Mouse (Mus musculus) CH12.LX (cell line): Measurements from ENCODE around the gene Hacl1. TPM values are rescaled to one million over a fixed set of nuclear protein-coding genes. Genes with fewer than 3 reads are reported as not detected.

Source experiments
- DNase-seq: peaks from one replicate; pipeline ENCODE4 v3.0.0-alpha.2; 2013; ENCODE audit errors: extremely low read depth
- H3K27ac ChIP-seq: 2 replicates; pipeline ENCODE4 v1.5.1; 2012; ENCODE audit warnings: low read depth, mild to moderate bottlenecking, control low read depth, moderate library complexity; ENCODE audit not compliant: insufficient read depth
- H3K27me3 ChIP-seq: replicated peaks from 2 replicates; pipeline ENCODE3; 2012; ENCODE audit warnings: inconsistent platforms
- H3K36me3 ChIP-seq, 2 experiments: replicated peaks in 1 of 2; 2 replicates each; pipeline versions ENCODE3 to v1.6.1; 2012; ENCODE audit warnings: inconsistent platforms in 1 of 2, low read length in 1 of 2, mild to moderate bottlenecking in 1 of 2, mixed read lengths in 1 of 2, moderate library complexity in 1 of 2; ENCODE audit not compliant: control insufficient read depth in 1 of 2, insufficient read depth in 1 of 2
- H3K4me1 ChIP-seq, 2 experiments: 2 replicates each; pipeline ENCODE4 v1.6.1; 2012; ENCODE audit warnings: inconsistent platforms in 1 of 2, moderate library complexity in 1 of 2; ENCODE audit not compliant: insufficient read depth in 2 of 2, control insufficient read depth in 1 of 2
- H3K4me2 ChIP-seq: 2 replicates; pipeline ENCODE4 v1.6.1; 2012; ENCODE audit warnings: low read depth, mild to moderate bottlenecking, control low read depth; ENCODE audit not compliant: poor library complexity, insufficient read depth, severe bottlenecking
- H3K4me3 ChIP-seq, 3 experiments: fragments of 150-350 bp in 1 of 3; sonication (generic) in 1 of 3; replicated peaks in 1 of 3; 2 replicates each; pipeline versions ENCODE3 to v1.5.1; 2011 to 2012; ENCODE audit warnings: low read depth in 2 of 3, low read length in 2 of 3, mild to moderate bottlenecking in 2 of 3, moderate library complexity in 2 of 3, control low read depth in 1 of 3, improper control_type of control experiment in 1 of 3, inconsistent platforms in 1 of 3, mixed read lengths in 1 of 3; ENCODE audit not compliant: poor library complexity in 1 of 3
- H3K79me2 ChIP-seq: replicated peaks from 2 replicates; pipeline ENCODE4 v1.6.1; 2012; ENCODE audit warnings: mild to moderate bottlenecking, moderate library complexity; ENCODE audit not compliant: control insufficient read depth, poor library complexity, insufficient read depth, severe bottlenecking; ENCODE audit errors: extremely low read depth
- H3K9ac ChIP-seq: 2 replicates; pipeline ENCODE4 v1.6.1; 2012; ENCODE audit warnings: low read depth, mild to moderate bottlenecking, control low read depth, moderate library complexity; ENCODE audit not compliant: insufficient read depth
- H3K9me3 ChIP-seq: replicated peaks from 2 replicates; pipeline ENCODE3; 2012; ENCODE audit warnings: low read length, inconsistent platforms, mixed read lengths
- BHLHE40 ChIP-seq: IDR thresholded peaks from 2 replicates; pipeline ENCODE4 v1.6.1; 2011; ENCODE audit warnings: mild to moderate bottlenecking, low read depth, low read length, improper control_type of control experiment
- CHD1 ChIP-seq: IDR thresholded peaks from 2 replicates; pipeline ENCODE4 v1.6.1; 2012; ENCODE audit warnings: low read depth, low read length, improper control_type of control experiment, inconsistent platforms
- CHD2 ChIP-seq: IDR thresholded peaks from 2 replicates; pipeline ENCODE4 v1.6.1; 2011; ENCODE audit warnings: low read length, improper control_type of control experiment
- ELF1 ChIP-seq: IDR thresholded peaks from 2 replicates; pipeline ENCODE4 v1.6.1; 2014; ENCODE audit warnings: low read depth, mild to moderate bottlenecking, inconsistent platforms, low read length, improper control_type of control experiment
- EP300 ChIP-seq: IDR thresholded peaks from 2 replicates; pipeline ENCODE4 v1.6.1; 2011; ENCODE audit warnings: low read length, improper control_type of control experiment
- ETS1 ChIP-seq: conservative IDR thresholded peaks from 2 replicates; pipeline ENCODE4 v1.6.1; 2012; ENCODE audit warnings: low read depth, mild to moderate bottlenecking, inconsistent platforms, low read length, improper control_type of control experiment, moderate library complexity
- JUND ChIP-seq: conservative IDR thresholded peaks from 2 replicates; pipeline ENCODE4 v1.6.1; 2011; ENCODE audit warnings: low read depth, low read length, improper control_type of control experiment
- KAT2A ChIP-seq: IDR thresholded peaks from 2 replicates; pipeline ENCODE4 v1.6.1; 2012; ENCODE audit warnings: low read length, improper control_type of control experiment, inconsistent platforms; ENCODE audit not compliant: insufficient replicate concordance
- MAFK ChIP-seq: IDR thresholded peaks from 2 replicates; pipeline ENCODE4 v1.6.1; 2011; ENCODE audit warnings: low read length, improper control_type of control experiment; ENCODE audit not compliant: insufficient replicate concordance
- MXI1 ChIP-seq: IDR thresholded peaks from 2 replicates; pipeline ENCODE4 v1.6.1; 2011; ENCODE audit warnings: mild to moderate bottlenecking, low read depth, low read length, improper control_type of control experiment
- NELFE ChIP-seq: IDR thresholded peaks from 2 replicates; pipeline ENCODE4 v1.6.1; 2011; ENCODE audit warnings: low read depth, low read length, improper control_type of control experiment
- PAX5 ChIP-seq: IDR thresholded peaks from 2 replicates; pipeline ENCODE4 v1.6.1; 2012; ENCODE audit warnings: low read length, inconsistent platforms, mixed read lengths
- POLR2A ChIP-seq: IDR thresholded peaks from 2 replicates; pipeline ENCODE4 v1.6.1; 2011; ENCODE audit warnings: low read depth, mild to moderate bottlenecking, improper control_type of control experiment, low read length
- RAD21 ChIP-seq: IDR thresholded peaks from 2 replicates; pipeline ENCODE4 v1.6.1; 2011; ENCODE audit warnings: low read depth, mild to moderate bottlenecking, low read length, improper control_type of control experiment, moderate library complexity
- RCOR1 ChIP-seq: conservative IDR thresholded peaks from 2 replicates; pipeline ENCODE4 v1.6.1; 2012; ENCODE audit warnings: low read depth, mild to moderate bottlenecking, inconsistent platforms, low read length, improper control_type of control experiment
- SIN3A ChIP-seq: IDR thresholded peaks from 2 replicates; pipeline ENCODE4 v1.6.1; 2012; ENCODE audit warnings: low read length, improper control_type of control experiment, inconsistent platforms
- TBP ChIP-seq: conservative IDR thresholded peaks from 2 replicates; pipeline ENCODE4 v1.6.1; 2011; ENCODE audit warnings: low read depth, low read length, improper control_type of control experiment
- TCF12 ChIP-seq: IDR thresholded peaks from 2 replicates; pipeline ENCODE4 v1.6.1; 2014; ENCODE audit warnings: low read depth, mild to moderate bottlenecking, inconsistent platforms, low read length, improper control_type of control experiment
- UBTF ChIP-seq: IDR thresholded peaks from 2 replicates; pipeline ENCODE4 v1.6.1; 2012; ENCODE audit warnings: low read depth, mild to moderate bottlenecking, inconsistent platforms, low read length, improper control_type of control experiment, moderate library complexity
- USF1 ChIP-seq: IDR thresholded peaks from 2 replicates; pipeline ENCODE4 v1.6.1; 2014; ENCODE audit warnings: low read depth, mild to moderate bottlenecking, inconsistent platforms, low read length, improper control_type of control experiment
- USF2 ChIP-seq: conservative IDR thresholded peaks from 2 replicates; pipeline ENCODE4 v1.6.1; 2011; ENCODE audit warnings: low read depth, low read length, improper control_type of control experiment
- ZC3H11A ChIP-seq: IDR thresholded peaks from 2 replicates; pipeline ENCODE4 v1.6.1; 2012; ENCODE audit warnings: low read depth, mild to moderate bottlenecking, inconsistent platforms, low read length, improper control_type of control experiment
- ZMIZ1 ChIP-seq: IDR thresholded peaks from 2 replicates; pipeline ENCODE4 v1.6.1; 2012; ENCODE audit warnings: low read depth, mild to moderate bottlenecking, inconsistent platforms, low read length, improper control_type of control experiment
- dilution Hi-C: fragments of 300-500 bp; cut with MboI; formaldehyde crosslinking; loops from 2 replicates; pipeline ENCODE4 v1.14.3; 2020; ENCODE audit warnings: low sequenced_read_pairs; ENCODE audit not compliant: extremely low pct_unique_long_range_greater_than_20kb, extremely low pct_ligation_motif_present
- in situ Hi-C: fragments of 300-500 bp; cut with MboI; formaldehyde crosslinking; loops from 3 replicates; pipeline ENCODE4 v1.14.3; 2019; ENCODE audit warnings: low sequenced_read_pairs, low pct_ligation_motif_present, low pct_unique_long_range_greater_than_20kb, mixed read lengths
- polyA plus RNA-seq: library from polyadenylated mRNA; unstranded; fragments of >175 nt; gene quantifications from 2 replicates; pipeline ENCODE4 v1.2.1, GENCODE M21; 2012; ENCODE audit warnings: low read depth; ENCODE audit not compliant: insufficient read length
- total RNA-seq, 2 experiments: library from RNA; depleted of rRNA; stranded (reverse); fragments of 300-350 nt in 1 of 2; fragments of >200 nt in 1 of 2; gene quantifications; 2 replicates each; pipeline ENCODE4 v1.2.3; 2012 to 2014

Gene Hacl1
- total and polyA plus RNA-seq, 3 experiments = 13.6 to 22.6 (median 20.2) TPM

DNA sequence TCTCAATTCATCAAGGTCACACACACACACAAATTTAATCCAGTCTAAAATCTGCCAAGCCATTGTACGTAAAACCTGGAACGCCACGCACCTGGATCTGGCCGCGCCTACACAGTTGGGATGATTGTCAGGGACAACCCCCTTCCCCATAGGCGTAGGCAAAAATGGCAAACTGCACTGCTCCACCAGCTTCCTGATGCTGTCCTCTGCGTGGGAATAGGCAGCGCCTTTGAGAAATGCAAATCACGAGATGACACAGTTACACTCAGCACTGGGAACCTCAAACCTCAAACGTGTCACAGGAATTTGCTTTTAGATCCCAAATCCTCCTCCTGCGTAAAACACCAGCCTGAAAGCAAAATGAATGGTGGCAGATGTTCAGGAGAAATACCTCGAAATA is 18.3 kb downstream of the Hacl1 start:
- no peaks in the 10 kb centered on the region for H3K79me2 ChIP-seq
- in situ Hi-C loops (no loop called here), dilution Hi-C loops (no loop called here)
- no peaks in the 10 kb centered on the region for H3K9me3 ChIP-seq
- no peak for DNase-seq
- no peak overlapping the region for H3K9ac ChIP-seq
- H3K27me3 ChIP-seq = no peaks in the 10 kb centered on the region
- H3K4me3 ChIP-seq = no peak overlapping the region
- H3K36me3 ChIP-seq = peaks cover 4 to 37% of the 10 kb centered on the region in 2 experiments
- no peak overlapping the region for H3K4me2 ChIP-seq
- H3K4me1 ChIP-seq = peaks cover 4 to 5% of the 10 kb centered on the region in 2 experiments; a peak in 1 of 4 replicates
- TF ChIP-seq UBTF (no peak), ZMIZ1 (no peak), POLR2A (no peak), BHLHE40 (no peak), ELF1 (no peak), TBP (no peak), TCF12 (no peak), PAX5 (no peak), RCOR1 (no peak), MXI1 (no peak), SIN3A (no peak), USF2 (no peak), KAT2A (no peak), MAFK (no peak), JUND (no peak), ZC3H11A (no peak), CHD1 (no peak), EP300 (no peak), CHD2 (no peak), NELFE (no peak)
- H3K27ac ChIP-seq = no peak overlapping the region

DNA sequence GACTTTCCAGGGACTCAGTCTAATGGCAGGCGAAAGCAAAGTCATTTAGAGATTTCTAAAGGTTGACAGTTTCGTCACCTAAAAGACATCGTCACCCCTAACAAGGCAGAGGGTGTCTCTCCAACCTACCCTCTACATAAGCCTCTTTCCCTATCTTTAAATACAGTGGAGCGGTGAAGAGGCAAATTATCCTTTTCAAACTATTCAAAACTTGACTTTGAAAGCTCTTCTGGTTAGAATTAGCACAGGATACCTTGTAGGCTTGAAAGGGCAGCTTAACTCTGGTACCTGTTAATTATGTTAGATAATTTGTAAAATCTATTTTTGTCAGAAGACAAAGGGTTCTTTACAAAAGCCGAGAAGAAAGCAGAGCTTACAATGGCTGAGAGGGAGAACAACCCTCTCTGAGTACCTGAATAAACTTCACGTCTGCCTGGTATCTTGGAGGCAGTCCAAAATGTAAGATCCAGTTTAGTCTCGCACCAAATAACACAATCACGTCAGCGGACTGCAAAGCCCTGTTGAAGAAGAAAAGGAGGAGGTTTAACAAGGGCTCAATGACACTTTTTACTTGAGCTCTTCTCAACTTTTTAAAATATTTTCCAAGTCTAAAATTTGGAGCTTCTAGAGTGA is 20.4 kb downstream of the Hacl1 start:
- Histone ChIP-seq H3K79me2 (no peaks in the 10 kb centered on the region), H3K4me2 (no peak overlapping the region), H3K4me3 (no peak overlapping the region), H3K9ac (no peak overlapping the region), H3K36me3 (peaks cover 4 to 38% of the 10 kb centered on the region in 2 experiments), H3K27ac (no peak overlapping the region), H3K4me1 (peaks cover 4 to 5% of the 10 kb centered on the region in 2 experiments; a peak in 1 of 4 replicates), H3K9me3 (no peaks in the 10 kb centered on the region), H3K27me3 (no peaks in the 10 kb centered on the region)
- DNase-seq = no peak
- in situ Hi-C loops = no loop called here
- no peak for TF ChIP-seq RAD21
- no peak for TF ChIP-seq EP300
- no peak for TF ChIP-seq ETS1
- no peak for TF ChIP-seq MXI1
- no peak for TF ChIP-seq TBP
- TF ChIP-seq USF1 = no peak
- dilution Hi-C loops = no loop called here
